Mouse (Mus musculus) testis, adult 2 months (tissue): ENCODE data around the gene Rpl27a.

Source experiments
- CTCF ChIP-seq: fragments of 200-500 bp; IDR thresholded peaks from 2 replicates; pipeline ENCODE4 v1.5.1; 2012; ENCODE audit warnings: low read depth, mild to moderate bottlenecking, inconsistent platforms, low read length, moderate library complexity; ENCODE audit not compliant: control insufficient read depth, insufficient read depth, insufficient replicate concordance
- POLR2A ChIP-seq: fragments of 200-500 bp; IDR thresholded peaks from 2 replicates; pipeline ENCODE4 v1.6.1; 2012; ENCODE audit warnings: low read depth, mild to moderate bottlenecking, inconsistent platforms, low read length, moderate library complexity; ENCODE audit not compliant: control insufficient read depth

DNA sequence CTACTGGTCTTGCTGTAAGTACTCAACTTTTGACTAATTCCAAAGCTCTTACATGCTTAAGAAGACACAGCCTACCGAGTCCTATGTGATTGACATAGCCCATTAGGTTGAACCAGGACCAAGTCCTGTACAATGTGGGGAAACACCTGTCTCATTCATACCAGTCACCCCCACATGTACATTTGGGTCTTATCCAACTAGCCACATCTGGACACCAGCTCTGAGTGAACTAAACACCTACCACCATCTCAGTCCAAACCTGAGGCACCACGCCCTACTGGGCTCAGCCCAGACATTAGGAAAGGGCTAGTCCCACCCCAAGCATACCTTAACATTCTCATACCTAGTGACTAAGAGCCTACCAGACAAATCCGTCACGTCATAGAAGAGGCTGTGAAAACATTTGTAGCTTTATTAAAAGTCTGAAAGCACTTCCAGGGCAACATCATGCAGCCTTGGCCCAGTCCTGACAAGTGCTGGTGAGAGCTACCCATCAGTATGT is 49.5 kb downstream of the Rpl27a start:
- TF ChIP-seq CTCF: no peak
- TF ChIP-seq POLR2A: no peak
